Mouse (Mus musculus) yolk sac, embryonic 10.5 days (tissue): ENCODE measurements around the gene Zdhhc14.

Experiments used
- DNase-seq: peaks from one replicate; pipeline ENCODE4 v3.0.0-alpha.2; 2017; ENCODE audit warnings: low spot score

Zdhhc14 gene

DNA sequence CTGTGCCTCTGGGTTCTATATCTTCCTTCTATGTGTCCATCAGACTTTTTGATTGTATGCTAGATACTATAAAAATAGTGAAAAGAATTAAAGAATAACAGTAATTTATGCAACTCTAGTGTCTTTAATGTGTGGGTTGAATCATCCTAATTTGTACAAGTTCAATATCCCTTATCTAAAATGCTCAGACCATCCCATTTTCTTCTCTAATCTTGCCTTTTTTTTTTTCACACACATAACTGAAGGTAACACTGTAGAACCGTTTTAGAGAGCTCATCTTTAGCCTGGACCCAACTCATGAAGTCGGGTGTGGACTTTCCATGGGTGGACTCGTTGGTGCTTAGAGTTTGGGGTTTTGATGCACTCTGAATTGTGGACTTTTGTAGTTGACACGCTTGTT, 12.6 kb downstream of the Zdhhc14 start:
- no peak for DNase-seq

DNA sequence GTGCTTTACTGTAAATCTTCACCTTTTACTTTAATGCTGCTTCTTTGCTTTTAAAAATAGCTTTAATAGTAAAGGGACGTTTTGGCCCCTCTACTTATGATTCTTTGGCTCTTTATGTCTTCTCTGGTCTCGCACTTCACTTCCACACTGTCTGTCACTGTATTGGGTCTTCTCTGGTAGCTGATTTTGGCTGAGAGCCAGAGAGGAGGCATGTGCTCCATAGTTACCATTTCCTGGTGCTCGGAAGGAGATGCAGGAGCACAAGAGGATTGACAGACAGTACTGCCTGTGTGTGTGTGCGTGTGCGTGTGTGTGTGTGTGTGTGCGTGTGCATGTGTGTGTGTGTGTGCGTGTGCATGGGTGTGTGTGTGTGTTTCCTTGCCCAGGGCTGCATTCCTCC, 14.2 kb downstream of the Zdhhc14 start:
- DNase-seq = no peak

DNA sequence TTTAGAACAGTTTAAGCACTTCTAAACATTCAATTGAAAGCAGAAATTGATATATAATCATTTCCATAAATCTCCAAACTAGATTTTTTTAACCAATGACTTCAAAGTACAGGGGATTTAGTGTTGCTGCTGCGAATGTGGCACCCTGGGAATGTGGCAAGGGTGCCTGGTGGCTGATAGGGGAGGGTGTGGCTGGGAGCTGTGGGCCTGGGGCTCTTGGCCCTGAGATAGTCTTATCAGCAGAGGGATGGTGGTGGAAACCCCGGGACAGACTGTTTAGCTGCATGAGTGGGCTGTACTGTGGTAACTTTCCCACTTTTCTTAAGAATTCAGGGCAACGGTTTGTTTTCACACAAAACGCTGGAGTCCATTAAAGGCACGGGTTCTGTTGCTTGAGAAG, 14.6 kb downstream of the Zdhhc14 start:
- peak; percentile 11 for DNase-seq

DNA sequence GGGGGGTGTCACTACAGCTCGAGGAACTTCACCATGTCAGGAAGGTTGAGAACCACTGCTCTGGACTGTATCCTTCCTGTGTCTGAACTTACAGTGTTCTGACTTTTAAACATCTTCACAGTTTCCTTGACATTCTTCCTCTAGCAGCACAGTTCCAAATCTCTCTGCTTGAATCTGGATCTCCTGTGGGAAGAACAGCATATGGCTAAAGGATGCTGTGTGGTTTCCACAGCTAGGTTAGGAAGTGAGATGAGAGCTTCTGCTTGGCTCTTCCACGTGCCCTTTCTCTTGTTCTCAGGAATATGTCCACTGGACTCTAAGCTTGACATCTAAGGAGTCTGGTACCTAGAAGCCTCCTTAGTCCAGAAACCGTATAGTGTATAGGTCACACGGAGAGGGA, 15.7 kb downstream of the Zdhhc14 start:
- no peak for DNase-seq

DNA sequence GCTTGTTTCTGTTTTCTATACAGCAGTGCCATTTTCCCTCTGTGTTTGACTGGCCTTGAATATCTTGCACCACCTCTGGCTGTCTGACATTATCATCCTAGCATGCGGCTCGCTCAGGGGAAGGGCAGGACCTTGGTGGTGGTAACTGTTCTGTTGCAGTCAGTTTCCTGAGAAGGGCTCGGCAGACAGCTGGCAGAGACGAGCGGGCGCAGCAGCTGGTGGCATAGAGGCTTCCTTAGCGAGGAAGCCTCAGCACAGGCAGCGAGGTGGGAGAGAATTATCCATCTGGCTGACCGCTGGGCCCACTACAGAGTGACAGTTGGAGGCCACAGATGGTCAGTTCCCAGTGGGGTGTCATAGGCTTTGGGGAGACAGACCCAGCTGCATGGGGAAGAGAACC, 18.2 kb downstream of the Zdhhc14 start:
- no peak for DNase-seq

DNA sequence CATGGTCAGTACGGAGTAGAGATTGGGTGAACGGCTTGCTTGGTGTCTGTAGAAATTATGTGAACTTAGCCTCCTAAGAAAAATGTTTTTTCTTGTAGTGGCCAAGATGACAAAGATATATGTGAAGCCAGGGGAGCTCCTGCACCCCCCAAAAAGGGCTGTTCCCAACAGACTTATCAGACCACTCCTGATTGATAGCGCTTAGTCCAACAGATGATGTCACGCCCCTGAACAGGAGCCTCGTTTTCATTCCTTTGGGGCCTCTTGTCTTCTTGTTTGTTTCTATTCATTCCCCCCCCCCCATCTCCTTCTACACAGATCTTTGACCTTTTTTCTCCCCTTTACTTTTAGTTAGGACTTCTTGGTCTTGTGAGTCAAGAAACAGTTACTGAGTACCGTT, 19.4 kb downstream of the Zdhhc14 start:
- no peak for DNase-seq

DNA sequence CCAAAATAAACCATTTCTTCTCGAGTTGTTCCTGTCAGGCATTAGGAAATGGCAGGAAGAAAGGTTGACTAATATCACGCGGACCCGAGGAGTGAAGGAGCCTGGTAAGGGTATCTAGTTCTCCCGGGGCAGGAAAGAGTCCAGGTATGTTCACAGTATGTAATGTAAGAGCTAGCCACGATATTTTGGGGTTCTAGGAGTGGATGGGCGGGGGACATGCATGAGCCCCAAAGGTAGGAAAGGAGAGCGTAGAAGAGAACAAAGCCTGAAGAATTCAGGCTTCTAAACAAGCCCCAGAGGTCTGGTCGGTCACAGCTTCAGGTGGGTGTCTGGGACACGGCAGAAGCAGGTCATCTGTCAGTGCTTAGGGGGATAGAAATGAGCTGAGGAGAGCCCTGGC, 27.1 kb downstream of the Zdhhc14 start:
- no peak for DNase-seq

DNA sequence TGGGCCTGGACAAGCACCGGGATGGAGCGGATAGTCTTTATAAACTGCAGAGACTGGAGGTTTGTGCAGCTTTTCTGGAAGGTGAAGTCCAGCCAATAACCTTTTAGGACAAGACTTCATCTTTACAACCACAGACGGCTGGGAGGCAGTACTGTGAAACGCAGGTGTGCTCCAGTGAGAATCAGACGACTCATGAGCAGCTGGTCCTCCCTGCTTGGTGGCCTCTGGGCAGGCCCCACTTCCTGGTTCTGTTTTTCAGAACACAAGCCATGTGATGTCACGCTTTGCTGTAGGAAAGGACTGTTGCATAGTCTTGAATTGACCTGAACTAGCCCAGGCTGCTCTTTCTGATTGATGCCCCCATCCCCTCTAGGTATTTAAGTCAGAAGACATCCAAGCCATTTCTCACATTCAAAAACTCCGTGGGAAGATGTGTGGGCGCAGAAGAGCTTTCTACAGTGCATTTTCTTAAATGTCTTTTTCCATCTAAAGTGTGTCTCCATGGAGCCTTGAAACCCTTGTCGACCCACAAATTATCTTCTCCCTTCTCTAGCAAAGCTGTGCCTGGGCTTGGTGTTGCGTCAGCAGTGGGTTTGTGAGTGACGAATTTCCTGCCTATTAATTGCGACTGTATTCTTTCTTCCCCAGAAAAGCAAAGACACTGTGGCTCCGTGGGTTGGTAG, 27.7 kb downstream of the Zdhhc14 start:
- no peak for DNase-seq

DNA sequence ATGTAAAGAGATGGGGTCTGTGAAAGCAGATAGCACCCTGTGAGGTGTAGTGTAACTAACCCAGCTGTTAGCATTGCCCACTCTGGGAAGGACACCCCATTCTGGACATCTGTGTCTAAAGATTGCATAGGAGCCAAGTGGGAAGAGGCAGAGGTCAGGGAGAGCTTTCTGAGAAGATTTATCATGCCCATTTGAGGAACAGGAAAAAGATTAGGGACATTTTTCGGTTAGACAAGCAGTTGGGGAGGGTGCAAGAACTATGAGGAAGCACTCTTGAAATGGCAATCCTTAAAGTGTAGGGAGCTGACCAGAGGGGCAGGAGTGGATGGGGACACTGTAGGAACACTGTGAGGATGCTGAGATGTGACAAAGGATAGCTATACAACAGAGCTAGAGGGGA, 29.2 kb downstream of the Zdhhc14 start:
- no peak for DNase-seq

DNA sequence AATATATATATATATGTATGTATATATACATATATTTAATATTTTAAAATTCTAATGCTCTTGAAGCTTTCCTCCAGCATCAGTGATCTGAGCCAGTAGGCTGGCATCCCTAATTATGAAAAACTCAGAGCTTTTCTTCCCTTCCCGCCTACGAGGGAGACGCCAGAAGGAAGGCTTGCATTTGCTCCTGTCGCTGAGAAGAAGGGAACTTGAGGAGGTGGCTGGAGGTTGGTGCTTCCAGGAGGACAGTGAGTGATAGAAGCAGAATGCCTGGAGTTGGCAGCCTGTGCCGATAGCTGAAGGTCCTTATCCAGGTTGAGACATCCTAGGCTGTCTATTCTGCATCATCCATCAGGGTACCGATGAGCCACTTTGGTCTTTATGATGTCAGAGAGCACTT, 37.2 kb downstream of the Zdhhc14 start:
- no peak for DNase-seq

DNA sequence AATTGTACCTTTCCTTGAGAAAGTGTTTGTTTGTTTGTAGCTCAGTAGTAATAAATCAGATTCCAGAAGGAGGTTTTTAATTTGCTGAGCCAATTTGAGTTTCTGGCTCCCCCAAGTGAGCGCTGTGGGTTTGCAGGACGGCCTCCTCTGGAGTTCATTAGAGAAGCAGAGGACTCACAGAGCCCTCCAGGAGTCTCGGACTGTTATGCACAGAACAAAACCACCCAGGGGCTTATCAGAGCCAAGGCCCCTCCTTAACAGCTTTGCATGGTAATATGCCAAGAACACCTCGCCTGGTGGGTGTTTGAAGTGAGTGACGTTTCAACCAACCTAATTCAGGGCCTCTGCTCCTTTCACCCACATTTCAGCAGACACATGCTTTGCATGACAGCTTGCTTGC, 40.5 kb downstream of the Zdhhc14 start:
- DNase-seq = no peak

DNA sequence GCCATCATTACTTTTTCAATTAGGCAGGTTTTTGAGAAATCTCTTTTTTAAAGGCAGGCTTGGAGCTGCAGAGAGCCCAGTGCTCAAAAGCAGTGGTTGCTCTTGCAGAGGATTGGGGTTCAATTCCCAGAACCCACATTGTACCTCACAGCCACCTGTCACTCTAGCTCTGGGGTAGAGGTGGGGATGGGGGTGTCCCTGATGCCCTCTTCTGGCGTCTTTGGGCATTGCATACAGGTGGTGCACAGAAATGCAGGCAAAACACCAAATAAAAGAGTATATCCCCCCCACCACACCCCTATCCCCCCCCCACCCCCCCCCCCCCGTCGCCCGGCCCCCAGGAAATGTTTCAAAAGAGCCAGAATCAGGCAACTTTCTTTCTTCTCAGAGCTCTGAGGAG, 43.0 kb downstream of the Zdhhc14 start:
- DNase-seq = no peak

DNA sequence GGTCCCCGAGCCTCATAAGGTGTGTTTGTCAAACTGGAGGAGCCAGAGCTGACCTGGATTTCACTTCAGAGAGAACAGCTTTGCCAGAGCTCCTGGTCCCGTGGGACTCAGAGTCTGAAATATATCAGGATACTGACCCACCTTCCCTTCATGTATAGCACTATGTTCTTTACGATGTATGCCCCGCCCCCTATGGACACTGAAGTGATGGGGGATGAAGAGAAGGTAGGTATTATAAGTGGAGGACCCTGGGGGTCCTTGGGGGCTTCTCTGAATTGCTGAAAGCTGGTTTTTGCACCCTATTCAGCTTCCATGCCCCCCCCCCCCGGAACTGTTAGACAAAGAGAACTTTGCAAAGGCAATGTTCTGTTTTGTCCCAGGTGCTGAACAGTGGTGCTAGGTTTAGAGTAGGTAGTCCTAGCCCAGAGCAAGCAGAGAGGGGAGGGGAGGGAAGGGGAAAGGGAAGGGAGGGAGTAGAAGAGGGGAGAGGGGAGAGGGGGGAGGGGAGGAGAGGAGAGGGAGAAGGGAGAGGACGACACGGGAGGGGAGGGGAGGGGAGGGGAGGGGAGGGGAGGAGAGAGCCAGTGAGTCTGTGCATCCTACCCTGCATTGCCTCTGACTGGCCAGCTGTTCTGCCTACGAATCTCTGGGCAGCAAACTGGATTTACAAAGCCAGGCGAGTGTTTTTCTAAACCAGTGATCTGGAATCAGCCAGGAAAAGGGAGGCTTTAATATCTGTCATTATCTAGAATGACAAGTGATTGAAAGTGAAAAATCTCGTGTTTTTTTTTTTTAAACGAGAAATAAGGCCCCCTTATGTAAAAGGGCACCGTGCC, 44.1 kb downstream of the Zdhhc14 start:
- DNase-seq = no peak

DNA sequence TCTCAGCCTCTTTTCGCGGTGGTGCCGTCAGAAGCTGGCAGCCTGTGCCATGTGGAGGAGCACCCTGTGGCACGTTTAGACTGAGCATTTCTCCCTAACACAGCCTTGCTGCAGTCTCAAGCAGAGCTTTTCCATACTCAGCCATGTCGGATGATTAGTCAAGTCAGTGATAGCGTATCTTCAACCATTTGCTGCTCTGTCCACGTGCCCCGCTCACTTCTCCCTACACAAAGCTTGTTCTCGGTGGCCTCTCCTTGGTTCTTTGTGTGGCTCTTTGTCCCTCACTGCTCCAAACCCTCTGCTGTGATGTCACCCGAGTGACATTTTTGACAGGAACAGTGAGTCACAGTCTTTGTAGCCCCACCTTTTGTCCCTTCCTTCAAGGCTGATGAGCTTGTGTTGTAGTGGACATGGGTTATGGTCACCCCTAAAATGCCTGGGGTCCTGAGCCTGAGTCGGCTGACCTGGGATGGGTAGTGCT, 44.8 kb downstream of the Zdhhc14 start:
- DNase-seq = no peak

DNA sequence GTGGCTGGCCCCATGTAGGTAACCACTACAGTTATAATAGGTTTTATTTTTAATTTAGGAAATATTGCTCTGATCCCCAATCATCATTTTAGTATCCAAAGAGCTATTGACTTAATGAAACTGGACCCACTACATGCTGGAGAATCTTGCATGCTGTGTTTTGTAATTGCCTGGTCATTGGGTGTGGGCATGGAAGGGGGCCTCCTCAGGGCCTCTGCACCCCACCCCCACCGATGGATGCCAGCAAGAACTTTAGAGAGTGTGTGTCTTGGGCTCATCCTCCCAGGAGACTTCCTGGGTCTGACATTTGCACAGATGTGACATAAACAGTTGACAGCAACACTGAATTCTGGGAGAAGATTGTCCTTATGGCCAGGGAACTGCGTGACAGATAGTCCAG, 49.8 kb downstream of the Zdhhc14 start:
- no peak for DNase-seq

DNA sequence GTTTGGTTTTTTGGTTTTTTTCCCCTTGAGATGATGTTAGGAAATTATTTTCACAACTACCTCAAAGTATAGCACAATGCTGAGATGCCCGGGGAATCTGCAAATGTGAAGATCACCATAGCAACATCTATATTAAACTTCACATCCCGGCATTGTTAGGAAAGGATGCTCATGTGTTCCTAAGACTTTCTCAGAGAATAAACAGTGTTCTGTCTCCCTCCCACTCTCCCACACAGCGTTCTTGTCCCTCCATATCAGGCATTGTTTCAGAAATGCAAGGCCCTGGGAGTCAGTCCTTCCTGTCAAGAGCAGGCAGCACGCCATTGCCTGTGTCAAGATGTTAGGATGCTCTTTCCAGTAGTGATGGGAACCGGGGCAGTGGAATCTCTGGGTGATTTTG, 51.7 kb downstream of the Zdhhc14 start:
- no peak for DNase-seq

DNA sequence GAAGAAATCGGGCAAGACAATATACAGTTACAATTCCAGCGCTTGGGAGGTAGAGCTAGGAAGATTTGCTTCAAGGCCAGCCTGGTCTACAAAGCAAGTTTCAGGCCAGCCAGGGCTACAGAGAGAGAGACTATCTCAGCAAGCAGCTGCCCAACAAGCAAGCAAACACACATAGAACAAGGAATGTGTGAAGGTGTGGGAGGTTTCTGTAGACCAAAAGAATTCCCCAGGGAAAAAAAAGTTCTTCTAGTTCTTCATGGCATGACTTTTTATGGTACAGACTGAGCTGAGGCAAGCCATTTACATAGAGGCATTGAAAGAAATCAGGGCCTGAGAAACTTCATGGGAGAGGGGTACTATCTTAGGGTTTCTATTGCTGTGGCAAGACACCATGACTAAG, 52.7 kb downstream of the Zdhhc14 start:
- DNase-seq = no peak

DNA sequence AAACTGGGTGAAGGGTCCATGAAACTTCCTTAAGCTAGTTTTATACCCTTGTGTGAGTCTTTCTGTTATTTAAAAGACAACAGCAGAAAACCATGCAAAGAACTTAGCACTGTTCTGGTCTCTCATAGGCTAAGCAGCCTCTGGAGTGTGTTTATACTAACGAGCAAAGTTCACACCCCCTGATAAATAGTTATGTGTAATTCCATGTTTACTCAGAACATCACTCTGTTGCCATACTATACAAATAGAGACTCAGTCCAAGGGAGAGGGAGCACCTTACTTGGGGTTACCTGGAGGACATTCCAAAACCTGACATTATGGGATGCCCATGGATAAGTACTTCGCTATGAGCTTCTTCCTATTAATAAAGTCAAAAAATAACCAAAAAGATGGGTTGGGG, 56.2 kb downstream of the Zdhhc14 start:
- DNase-seq = no peak

DNA sequence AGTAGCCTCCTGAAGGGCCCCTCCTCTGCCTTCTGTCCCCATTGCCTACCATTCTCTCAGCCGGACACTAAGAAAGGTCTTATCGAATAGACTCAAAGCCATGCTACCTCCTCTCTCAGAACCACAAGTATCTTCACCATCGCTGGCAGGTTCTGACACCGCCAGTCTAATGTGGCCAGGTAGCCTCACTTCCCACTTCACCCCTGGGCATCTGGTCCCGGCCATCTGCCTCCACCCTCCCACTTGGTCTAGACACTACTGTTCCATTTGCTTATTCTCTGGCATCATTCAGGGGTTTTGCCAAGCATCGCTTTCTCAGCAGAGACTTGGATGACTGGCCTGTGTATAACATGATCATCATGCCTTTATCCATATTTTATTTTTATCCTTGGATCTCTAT, 57.1 kb downstream of the Zdhhc14 start:
- DNase-seq = no peak

DNA sequence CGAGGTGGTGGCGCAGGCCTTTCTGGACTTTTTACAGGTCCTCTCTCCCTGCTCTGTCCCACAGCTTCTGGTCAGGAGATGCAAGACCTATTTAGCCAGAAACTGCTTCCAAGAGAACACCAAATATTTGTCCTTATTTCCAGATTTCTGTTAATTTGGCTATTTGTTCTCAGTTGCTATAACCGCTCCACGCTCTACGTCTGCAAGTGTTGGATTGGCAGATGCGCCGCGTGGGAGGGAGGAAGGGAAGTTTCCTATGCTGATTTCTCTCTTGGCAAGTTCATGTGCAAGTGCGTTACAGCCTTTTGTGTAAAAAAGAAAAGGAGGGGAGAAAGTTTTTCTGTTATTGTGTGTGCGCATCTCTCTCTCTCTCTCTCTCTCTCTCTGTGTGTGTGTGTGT, 58.1 kb downstream of the Zdhhc14 start:
- DNase-seq = no peak

DNA sequence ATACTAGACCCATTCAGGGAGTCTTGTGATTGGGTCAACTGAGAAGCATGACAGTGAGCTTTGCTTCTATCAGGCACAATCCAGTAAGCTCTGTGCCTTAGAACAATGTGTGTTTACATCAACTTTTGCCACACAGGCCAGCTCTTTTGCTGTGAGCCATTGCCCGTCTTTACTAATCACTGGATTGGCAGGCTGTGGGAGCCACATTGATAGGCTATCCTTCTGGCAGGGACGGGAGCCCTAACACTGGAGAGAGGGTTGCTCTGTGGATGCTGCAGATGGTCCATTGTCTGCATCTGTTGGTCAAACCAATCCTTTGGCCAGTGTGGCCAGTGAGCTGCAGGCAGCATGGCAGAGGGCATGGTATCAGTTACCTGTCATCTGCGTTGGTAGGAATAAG, 58.8 kb downstream of the Zdhhc14 start:
- DNase-seq = no peak

DNA sequence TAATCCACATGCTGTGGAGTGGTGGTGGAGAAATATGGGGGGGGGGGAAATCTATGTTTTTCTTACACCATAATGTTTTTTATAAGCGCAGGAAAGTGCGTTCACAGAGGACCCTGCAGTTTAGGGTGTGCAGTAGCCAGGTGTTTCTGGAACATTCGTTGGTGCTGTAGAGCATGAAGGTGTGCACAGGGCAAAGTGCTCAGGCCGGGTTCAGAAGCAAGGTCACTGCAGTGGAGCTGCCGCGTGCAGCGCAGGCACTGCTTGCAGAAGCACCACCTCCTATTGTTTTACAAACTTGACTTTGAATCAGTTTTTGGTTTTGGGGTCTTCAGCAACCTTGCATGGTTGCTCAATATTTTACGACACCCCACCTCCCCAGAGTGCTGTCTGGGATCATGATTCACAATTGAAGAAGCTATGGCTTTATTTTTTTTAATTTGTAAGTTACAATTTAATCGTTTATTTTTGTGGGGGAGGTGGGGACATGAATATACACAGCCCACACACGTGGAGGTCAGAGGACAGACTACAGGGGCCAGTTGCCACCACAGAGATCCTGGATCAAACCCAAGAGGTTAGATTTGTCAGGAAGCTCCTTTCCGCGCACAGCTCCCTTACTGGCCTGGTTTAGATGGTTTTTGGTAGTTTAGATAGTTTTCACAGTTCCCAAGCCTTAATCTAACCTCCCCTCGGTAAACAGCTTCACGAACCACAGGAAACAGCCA, 59.8 kb downstream of the Zdhhc14 start:
- DNase-seq = no peak

DNA sequence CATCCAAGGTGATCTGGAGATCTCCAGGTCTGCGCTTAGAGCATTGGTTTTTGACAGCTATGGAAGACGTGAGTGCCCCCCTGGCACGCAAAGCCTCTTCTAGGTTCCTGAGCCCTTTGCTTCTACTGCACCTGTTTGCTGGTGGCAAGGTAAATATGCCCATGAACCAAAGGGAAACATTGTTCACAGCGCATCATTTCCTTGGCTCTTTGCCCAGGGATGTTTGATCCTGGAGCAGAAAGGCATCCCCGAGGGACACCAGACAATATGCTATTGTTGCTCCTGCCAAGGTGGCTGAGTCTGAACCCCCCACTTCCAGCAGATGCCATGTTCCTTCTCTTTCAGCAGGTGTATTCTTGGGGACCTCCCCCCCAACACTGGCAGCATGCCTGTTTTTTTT, 61.2 kb downstream of the Zdhhc14 start:
- no peak for DNase-seq
